Mouse (Mus musculus): ENCODE measurements around the gene Arcn1. TPM values are rescaled to one million over a fixed set of nuclear protein-coding genes. Genes with fewer than 3 reads are reported as not detected.
"Not testable (repeated sequence)": the region's sequence is repeated elsewhere in the genome, so short reads cannot be mapped to it uniquely, and the experiment has no call there.

Arcn1 gene
- 130 and 132 TPM in 2 replicates for total RNA-seq (2017)

DNA sequence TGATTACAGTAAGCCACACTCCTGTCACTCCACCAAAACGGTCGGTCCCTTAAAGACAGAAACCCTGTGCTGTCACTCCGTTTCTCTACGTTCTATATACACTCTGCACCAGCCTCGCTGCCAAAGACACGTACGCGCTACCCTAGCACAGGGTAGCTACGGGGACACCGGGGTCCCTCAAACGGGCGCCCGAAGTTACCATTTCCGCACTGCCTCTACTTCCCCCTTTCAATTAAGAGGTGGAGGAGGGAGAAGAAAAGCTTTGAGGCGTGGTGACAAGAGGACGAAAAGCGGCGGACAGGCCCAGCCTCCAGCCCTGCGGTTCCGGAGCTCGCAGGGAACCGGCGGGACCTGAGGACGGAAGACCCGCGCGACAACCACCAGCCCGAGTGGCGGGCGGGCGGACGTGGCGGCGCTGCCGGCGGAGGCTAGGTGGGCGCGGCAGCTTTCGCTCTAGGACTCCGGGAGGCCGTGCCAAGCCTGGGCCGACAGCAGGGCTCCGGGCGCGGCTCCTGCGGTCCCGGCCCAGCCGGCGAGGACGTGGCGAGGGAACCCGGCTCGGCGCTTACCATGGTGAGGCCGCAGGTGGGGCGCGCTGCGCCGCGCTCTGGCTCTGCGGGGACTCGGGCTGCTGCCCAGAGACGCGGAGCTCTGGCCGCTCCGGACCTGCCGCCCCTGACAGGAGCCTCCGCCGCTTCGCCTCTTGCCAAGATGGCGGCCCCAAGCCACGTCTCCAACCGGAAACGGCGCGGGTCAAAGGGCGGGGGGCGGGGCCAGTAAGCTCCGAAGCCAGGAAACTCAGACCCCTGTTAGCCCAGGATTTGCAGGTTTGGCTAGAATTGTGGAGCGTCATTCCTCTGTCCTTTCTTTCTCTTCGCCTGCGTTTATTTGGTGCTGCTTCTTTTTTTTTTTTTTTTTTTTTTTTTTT, at the start of gene Arcn1, which contains the start of gene Ift46:
Arcn1 (minus strand) TSS at position 745 of the 928 bp plus-strand sequence.
Ift46 (plus strand) TSS at position 808 of the 928 bp plus-strand sequence.
- ATAC-seq (ENCODE audit: extremely low read depth, insufficient number of reproducible peaks, low FRiP score, poor library complexity, severe bottlenecking), result peak; percentile 84

DNA sequence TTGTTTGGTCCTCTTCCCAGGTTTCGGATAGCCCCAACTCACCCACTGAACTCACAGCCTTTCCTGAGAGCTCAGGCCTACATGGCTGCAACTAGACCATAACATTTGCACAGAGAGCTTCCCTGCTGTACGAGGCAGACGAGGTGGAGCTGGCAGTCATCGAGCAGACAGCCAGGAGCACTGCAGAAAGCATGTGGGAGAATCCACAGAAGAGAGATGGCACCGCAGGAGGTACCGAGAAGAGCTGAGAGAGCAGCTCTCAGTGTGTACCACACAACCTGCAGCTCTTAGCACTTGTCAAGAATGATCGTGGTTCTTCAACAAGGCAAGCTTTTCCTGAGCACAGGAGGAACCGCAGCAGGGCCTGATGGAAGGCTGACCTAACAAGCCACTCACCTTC, 46.5 kb upstream of the Arcn1 start:
- no peak for ATAC-seq (ENCODE audit: extremely low read depth, insufficient number of reproducible peaks, low FRiP score, poor library complexity, severe bottlenecking)

DNA sequence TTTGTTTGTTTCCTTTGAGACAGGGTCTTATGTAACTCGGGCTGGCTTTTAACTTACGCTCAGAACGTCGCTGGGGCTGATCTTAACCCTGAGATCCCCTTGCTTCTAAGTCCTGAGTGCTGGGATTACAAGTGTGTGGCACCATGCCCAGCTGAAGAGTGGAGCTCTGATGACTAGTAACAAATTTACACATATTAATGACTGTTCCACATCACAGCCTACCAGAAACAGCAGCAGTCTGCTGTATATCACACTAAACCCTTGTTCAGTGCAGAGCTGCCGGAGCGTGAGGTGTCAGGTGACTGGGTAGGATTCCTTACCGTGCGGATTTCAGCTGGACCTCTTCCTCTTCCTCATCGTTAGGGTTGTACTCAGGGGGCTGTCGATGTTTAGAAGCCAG, 42.7 kb upstream of the Arcn1 start:
- ATAC-seq (ENCODE audit: extremely low read depth, insufficient number of reproducible peaks, low FRiP score, poor library complexity, severe bottlenecking), result no peak

DNA sequence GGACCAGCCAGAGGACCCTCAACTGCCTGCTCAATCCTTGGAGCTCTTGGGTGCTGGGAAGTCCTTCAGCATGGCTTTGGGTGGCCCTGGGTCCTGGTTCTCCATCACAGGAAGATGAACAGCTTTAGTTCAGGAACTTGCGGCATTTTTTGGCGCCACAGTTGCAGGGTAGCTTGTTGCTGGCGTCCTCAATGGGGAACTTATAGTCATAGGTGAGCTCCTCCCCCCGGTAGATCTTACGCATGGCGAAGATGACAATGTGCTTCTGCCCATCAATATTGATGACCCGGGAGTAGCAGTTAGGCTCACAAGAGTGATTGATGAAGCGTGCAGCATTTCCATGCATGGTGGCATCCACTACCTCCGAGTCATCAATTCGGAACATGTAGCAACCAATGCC, 40.1 kb upstream of the Arcn1 start:
- no peak for ATAC-seq (ENCODE audit: extremely low read depth, insufficient number of reproducible peaks, low FRiP score, poor library complexity, severe bottlenecking)

DNA sequence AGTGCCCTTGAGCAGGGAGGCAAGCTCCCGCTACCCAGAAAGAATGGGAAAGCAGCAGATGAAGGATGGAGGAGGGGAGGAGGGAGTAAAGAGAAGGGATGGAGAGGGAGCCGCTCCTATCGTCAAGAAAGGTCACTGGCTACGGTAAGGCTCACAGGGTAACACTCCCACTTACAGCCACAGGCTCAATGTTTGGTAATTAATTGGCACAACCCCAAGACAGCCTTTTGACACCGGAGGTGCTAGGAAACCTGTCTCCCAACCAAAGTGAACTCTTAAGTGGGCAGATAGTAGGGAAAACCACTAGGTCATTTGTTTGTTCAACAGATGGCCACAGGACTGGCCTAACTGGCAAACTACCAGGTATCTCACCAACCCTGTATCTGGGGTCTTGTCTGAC, 39.5 kb upstream of the Arcn1 start:
- ATAC-seq (ENCODE audit: extremely low read depth, insufficient number of reproducible peaks, low FRiP score, poor library complexity, severe bottlenecking), result no peak

DNA sequence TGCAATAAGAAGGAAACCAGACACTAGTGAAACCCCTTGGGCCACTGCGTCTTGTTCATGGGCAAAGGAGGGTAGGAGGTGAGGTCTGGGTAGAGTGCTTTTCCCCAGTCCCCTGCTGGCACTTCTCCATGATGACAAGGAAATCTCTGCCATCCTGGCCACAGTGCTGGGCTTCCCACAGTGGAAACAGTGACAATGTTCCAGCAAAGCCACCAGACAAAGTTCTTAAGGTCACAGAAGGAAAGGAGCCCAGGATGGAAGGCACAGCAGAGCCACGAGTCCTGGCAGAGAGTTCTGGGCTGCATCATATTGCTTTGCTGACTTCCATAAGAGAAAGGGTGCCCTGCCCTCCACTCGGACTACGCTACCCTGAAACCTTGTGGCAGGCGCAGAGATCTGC, 37.9 kb upstream of the Arcn1 start:
- ATAC-seq (ENCODE audit: extremely low read depth, insufficient number of reproducible peaks, low FRiP score, poor library complexity, severe bottlenecking), result no peak

DNA sequence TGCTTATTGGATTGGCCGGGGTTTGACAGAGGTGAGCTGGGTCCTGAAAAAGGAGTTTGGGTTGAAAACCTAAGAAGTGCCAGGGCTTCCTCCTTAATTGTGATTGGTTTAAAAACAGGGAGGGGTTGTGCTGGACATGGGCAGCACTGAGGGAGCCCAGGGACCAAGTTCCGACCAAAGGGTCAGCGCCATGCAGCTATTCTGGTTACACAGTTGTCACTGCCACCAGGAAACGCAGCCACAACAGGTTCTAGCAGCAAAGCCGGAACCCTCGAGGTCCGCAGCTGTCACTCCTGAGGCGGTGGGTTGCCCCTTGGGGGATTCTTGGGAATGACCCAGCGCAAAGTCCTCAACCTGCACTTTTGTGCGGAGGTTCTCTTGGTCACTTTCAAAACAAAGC, 37.0 kb upstream of the Arcn1 start:
- ATAC-seq (ENCODE audit: extremely low read depth, insufficient number of reproducible peaks, low FRiP score, poor library complexity, severe bottlenecking), result no peak

DNA sequence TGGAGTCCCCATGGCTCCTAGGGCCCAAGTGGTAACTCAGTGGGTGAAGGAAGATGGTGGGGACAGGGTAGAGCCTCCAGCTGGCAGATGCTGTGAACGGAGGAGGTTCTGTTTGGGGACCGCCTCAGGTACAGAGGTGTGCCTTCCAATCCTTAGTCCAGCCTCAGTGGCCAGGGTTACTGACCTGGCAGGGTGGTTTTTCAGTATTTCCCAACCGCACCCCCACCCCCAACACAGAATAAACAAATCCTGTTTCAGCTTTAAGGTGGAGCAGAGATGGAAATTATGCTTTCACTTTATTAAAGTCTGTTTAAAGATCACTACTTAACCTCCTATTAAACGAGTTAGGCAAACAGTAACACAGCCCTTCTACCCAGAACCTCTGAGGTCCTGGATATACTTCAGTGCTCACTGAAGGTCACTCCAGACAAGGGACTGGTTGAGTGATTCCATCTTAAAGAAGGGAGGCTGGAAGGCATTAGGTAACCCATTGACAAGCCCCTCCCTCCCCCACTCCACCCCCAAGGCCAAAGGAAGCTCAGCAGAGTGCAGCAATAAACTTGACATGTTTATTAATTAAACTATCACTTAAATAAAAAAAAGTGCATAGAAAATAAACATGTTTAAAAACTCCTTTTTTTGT, 35.3 kb upstream of the Arcn1 start, which contains the start of gene Ttc36:
Ttc36 (minus strand) TSS at position 265 of the 643 bp plus-strand sequence.
- no peak for ATAC-seq (ENCODE audit: extremely low read depth, insufficient number of reproducible peaks, low FRiP score, poor library complexity, severe bottlenecking)

DNA sequence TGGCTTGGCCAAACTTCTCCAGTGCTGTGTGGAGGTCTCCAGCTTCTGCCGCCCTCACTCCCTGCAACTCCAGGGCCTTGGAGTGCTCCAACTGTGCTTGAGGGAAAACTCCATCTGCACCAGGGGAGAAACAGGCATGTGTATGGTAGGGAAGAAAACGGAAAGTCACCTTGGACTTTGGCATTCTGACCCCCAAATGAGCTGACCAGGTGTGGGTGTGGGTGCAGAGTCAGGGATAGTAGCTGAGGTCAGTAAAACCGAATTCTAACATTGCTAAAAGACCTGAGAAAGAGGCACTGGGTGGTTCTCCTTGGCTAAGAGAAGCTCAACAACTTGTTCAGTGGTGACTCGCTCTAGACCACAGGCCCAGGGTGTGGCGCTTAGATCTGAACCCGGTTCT, 34.0 kb upstream of the Arcn1 start:
- no peak for ATAC-seq (ENCODE audit: extremely low read depth, insufficient number of reproducible peaks, low FRiP score, poor library complexity, severe bottlenecking)

DNA sequence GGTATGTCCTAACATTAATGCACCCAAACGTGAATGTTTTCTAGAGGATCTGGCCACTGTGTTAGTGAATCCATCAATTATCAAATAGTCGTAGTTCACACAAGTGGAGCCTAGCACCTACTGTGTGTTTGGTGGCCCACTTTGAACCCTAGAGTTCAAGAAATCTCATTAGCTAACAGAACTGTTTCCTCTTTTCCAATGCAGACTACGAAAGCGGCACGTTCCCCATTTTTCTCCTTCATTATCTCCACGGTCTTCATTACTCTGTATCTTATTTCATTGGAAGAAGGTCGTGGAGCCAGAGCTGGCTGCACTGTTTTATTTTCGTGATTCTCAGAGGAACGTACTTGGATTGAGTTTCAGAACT, 32.3 kb upstream of the Arcn1 start:
- no peak for ATAC-seq (ENCODE audit: extremely low read depth, insufficient number of reproducible peaks, low FRiP score, poor library complexity, severe bottlenecking)

DNA sequence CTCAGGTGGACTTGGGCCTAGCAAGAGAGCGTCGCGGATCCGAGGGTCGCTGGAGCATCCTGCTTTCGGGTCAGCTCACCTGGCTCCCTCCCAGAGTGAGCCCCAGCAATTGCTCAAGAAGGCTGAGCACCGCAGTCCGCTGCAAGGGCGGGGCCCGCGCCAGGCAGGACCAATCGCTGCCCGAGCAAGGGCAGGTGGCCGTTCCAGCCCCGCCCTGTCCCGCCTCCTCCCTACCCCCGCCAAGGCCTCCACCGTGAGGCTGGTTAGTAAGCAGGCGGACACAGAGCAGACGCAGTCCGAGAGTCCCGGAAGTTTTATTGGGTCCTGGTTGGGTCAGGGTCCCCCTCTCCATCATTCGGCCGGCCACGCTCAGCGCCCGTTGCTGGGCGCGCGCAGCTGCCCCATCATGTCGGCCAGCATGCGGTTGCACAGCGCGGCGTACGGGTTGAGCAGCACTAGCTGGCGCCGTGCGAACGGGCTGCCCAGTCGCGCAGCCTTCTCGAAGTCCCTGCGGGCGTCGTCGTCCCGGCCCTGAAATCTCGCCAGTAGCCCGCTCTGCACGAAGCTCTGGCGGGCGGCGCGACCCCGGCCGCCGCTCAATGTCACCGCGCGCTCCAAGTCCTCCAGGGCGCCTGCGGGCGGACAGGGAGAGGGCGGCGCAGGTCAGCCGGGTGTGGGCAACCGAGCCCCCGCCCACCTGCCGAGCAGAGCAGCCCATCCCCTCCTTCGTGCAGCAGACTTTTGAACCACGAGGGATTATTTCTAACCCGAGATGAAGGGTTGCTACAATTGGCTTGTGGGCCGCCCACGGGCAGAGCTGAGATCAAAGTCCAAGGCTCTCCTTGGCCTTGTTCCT, 31.7 kb upstream of the Arcn1 start, which contains the start of gene Tmem25:
Tmem25 (minus strand) TSS at position 206 of the 856 bp plus-strand sequence.
- ATAC-seq (ENCODE audit: extremely low read depth, insufficient number of reproducible peaks, low FRiP score, poor library complexity, severe bottlenecking), result peak; percentile 43

DNA sequence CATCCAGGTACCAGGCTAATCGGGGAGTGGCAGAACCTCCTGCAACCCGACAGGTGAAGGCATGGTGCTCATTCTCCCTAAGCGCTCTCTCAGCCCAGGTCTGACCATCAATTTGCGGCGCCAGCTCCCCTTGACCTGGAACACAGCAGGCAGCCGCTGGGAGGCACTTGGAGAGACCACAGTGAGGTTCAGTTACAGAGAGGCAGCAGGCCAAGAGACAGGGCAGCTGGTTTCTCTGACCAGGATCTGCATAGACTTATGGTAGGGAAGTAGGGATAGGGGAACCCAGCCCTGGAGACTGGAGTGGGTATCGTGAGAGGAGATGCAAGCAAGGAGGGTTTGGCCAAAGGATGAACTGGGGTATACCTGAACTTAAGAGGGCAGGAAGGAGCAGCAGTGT, 30.7 kb upstream of the Arcn1 start:
- no peak for ATAC-seq (ENCODE audit: extremely low read depth, insufficient number of reproducible peaks, low FRiP score, poor library complexity, severe bottlenecking)

DNA sequence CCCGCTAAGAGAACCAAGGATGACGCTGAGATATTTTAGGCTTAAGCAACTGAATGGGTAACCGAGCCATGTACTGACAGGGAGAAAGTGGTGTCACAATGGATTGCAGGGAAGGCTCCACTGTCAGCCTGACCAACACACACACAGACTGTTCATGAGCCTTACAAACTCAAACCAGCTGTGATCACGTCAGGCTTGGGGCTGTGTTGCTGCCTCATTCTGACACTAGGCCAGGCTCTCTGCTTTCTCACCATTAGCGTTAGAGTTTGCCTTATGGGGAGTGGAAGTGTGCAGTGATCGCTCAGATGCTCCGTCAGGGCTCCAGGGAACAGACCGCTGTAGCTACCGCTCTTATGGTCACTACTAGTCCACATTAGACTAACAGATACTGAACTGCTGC, 25.2 kb upstream of the Arcn1 start:
- ATAC-seq (ENCODE audit: extremely low read depth, insufficient number of reproducible peaks, low FRiP score, poor library complexity, severe bottlenecking), result no peak

DNA sequence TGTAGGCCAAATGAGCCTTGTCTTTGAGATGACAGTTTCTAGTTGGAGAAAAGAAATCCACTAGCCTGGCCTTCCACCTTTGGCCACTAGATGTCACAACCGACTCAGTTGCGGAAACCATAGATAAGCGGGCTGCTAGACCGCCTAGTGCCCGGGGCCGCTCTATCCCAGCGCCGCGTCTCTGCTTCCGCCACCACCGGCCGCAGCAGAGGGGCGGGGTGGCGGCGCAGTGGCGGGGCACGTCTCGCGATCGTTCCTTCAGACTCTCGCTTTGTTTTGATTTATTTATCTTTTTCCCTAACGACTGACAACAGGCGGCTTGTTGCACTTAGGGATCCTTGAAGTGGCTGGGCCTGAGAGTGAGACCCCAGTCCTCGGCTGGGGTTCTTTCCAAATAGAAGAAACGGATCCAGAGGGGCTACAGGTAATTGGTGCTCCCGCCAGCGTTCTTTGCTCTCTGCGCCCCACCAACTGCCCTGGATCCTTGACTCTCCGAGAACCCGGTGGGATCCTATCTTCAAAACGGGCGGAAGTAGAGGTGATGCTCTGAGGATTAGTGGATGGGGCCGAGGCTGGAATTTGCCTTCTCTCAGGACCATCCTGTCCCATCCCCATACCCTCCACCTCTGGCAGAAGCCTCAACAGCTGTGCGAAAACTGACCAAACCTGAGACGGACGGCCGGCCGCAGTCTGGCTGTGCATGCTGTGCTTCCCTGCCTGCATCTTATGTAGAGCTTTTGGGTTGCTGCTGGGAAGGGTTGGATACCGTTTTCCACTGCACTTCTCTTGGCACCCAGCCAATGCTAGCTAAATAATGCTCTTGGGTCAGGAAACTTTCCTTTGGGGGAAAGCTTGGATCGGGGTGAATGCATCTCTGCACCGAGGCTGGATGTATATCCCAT, 5.4 kb upstream of the Arcn1 start:
- peak; percentile 99 for ATAC-seq (ENCODE audit: extremely low read depth, insufficient number of reproducible peaks, low FRiP score, poor library complexity, severe bottlenecking)

DNA sequence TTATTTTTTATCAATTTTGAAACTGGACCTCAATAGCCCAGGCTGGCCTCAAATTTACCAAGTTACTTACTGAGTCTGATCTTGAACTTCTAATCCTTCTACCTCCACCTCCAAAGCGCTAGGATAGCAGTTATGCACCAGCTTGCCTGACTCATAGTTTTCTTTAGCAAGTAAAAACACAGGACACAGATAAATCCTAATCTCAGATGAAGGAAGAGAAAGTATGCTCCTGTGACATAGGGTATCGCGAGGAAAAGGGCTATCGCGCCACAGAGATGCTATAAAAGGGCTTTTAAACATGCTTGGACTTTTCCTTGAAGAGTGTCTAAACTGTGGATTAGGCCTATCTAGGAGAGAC, 4.7 kb upstream of the Arcn1 start:
- no peak for ATAC-seq (ENCODE audit: extremely low read depth, insufficient number of reproducible peaks, low FRiP score, poor library complexity, severe bottlenecking)

DNA sequence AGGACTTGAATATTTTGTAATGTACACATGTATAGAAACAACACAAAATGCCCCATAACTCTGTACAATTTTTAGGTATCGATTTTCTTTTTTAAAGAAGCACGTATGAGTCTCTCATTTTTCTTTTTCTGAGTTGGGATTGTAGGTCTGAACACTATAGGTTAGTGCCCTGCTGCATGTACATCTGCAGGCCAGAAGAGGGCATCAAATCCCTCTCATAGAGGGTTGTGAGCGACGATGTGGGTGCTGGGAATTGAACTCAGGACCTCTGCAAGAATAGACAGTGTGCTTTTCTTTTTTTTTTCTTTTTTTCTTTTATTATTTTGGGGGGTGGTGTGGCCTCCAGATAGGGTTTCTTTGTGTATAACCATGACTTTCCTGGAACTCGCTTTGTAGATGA, 3.7 kb upstream of the Arcn1 start:
- ATAC-seq (ENCODE audit: extremely low read depth, insufficient number of reproducible peaks, low FRiP score, poor library complexity, severe bottlenecking), result no peak

DNA sequence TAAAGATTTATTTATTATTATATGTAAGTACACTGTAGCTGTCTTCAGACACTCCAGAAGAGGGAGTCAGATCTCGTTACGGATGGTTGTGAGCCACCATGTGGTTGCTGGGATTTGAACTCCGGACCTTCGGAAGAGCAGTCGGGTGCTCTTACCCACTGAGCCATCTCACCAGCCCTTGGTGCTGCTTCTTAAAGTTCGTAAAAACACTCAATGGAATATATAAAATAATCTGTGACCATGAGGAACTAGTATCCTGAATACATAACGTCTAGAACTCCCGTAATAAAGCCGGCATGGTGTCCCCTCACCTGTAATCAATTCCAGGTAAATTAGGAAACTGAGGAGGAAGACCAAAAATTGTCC, 367 bp upstream of the Arcn1 start:
- ATAC-seq (ENCODE audit: extremely low read depth, insufficient number of reproducible peaks, low FRiP score, poor library complexity, severe bottlenecking), result not testable (repeated sequence)

DNA sequence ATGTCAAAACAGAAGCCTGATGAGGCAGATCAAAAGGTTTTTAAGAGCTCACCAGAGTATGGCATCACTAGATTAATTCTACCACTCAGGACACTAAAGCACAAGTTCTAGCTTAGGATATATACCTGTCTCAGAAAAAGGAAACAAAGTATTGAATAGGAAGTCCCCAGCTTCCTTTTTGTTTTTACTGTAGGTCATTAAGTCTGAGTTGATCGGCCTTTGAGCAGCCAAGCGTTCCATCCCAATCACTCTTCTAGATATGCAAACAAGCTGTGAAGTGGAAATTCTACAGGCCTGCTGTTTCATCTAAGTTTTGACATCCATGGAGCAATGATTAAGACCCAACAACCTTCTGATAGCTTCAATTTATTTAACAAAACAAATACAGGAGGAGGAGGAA, 6.8 kb downstream of the Arcn1 start:
- no peak for ATAC-seq (ENCODE audit: extremely low read depth, insufficient number of reproducible peaks, low FRiP score, poor library complexity, severe bottlenecking)
